Mouse (Mus musculus): ENCODE data around the gene Vezt.
A peak's percentile ranks its signal among the peaks of the same experiment; 100 is the strongest.

Vezt gene

DNA sequence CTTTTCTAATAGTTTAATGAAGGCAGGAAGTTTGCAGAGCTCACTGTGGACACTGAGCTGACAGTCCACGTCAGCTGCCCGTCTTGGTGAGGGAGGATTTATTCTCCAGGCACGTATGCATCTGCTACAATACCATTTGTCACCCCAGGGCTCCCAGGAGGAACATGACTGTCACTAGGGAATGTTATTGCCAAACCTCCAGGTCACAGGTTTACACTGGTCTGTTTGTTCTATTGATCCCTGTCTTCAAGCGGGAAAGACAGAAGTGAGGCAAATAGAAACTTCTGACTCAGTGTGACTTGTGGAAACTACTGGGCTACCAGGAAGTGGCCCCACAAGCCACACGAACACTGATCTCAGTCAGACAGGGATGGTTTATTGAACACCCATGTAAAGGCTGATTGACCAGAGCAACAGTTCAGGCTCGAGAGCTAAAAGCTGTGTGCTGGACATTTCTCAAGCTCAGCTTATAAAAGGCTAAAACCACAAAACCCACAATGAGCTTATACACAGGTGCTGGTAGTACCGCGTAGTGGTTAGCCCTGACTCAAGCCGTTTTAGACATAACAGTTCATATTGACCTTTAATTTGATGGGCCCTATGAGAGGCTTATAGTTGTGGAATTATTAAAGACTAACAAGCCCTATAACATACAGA, 89.6 kb downstream of the Vezt start:
- DNase-seq = no peak

DNA sequence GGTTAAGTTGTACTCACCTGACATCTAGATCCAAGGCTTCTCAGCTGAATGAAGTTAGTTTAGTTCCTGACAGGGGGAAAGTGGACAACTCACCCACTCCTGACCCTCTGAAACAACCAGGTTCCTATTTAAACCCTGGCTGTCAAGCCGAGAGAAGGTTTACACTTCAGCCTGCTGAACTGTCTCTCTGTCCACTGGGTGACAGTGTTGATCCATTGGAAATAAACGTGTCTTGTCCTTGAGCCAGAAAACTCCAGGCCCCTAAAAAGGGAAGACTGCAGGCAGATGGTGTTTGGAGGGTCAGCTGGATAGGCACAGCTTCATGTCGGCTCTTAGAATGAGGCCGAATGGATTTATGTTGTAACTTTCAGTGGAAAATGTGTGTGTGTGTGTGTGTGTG, 90.3 kb downstream of the Vezt start:
- DNase-seq = no peak

DNA sequence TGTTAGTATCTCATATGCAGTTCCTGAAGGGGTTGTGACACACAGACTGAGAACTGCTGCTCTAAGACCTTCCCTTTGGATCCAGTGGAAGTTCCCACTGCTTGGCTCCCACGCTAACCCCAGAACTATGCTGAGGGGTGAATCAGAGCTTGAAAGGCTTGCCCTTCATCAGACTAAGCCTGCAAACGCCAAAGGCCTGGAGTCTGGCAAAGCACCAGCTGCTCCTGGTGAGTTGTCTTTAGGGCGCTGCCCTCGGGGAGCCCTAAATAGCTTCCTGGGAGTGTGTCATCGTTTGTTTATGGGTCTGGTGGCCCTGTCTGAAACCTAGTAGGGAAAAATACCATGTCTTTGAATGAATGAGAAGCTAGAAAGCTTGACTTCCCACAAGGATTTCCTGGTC, 91.4 kb downstream of the Vezt start:
- no peak for DNase-seq

DNA sequence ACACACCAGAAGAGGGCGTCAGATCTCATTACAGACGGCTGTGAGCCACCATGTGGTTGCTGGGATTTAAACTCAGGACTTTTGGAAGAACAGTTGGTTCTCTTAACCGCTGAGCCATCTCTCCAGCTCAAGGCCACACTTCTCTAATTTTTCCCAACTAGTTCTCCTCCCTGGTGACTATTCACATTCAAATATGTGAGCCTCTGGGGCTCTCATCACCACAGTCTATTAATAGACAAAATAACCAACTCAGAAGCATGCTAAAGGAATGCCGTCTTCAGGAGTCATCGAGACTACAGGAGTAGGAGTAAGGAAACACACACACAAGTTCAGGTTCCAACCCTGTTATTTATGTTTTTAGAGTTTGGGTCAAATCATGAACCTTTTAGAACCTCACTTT, 95.3 kb downstream of the Vezt start:
- DNase-seq = no peak

DNA sequence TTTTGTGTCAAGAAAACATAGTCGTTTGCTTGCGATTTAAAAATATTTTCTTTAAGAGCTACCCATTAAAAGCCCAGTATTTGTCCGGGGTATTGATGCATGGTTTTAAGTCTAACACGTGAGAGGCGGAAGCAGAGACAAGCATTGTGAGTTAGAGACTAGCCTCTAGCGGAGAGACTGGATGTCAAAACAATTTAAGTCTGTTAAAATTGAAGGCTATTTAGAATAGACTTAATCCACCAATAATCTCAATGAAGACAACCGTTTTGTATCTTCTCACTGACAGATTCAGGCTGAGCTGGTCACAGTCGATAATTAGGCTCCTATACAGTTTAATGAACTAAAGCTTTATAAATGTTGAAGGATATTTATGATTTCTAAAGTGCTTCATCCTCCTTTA, 95.9 kb downstream of the Vezt start:
- DNase-seq = no peak

DNA sequence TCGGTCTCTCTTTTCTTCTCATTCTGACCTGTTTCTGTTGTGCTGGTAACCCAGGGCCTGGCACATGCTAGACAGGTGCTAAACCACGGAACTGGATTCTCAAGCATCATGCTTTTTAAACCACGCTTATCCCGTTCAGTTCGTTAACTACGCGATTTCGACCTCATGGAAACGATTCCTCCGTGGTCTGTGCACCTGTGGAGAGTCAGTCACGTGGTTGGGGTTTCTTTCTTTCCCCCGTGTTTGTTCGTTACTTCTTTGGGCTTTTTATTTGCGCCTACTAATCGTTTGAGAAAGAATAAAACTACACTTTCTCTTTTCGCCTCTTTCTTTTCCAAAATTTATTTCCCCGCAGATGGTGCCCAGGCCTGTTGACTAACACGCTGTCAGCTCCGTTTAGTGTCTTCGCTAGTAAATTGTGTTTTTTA, 96.8 kb downstream of the Vezt start:
- DNase-seq = no peak

DNA sequence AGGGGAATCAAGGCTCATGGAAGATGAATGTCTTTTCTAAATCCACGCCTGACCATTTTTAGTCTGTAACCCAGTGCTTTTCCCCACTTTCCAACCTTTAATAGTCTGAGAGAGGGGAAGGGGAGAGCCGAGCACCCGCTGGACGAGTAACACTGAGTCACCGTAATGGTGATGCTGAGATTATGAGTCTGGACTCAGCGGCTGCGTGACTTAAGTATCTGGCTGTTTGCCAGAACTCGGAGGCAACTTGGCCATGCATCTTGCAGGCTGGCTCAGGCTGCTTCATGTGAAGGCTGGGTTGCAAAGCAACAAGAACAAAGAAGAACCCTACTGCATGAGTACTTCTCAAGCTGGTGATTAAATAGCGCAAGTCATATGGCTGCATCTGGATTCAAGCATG, 101.6 kb downstream of the Vezt start:
- peak; percentile 13 for DNase-seq

DNA sequence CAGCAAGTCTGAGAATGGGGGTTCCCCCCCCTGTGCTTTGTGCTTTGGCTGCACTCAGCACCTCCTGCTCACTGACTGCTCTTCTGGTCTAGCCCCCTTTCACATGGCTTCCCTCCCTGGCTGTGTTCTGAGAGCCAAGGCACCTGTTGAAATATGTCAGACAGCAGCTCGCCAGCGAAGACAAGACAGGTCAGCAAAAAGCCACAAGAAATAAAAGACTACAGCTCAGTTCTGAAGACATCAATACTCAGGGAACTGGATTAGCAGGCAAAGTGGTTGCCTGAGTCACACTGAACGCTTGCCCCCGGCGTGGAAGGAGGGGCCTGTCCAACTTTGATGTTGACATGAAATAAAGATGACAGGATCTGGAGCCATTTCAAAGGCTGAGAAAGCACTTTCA, 102.8 kb downstream of the Vezt start:
- no peak for DNase-seq

DNA sequence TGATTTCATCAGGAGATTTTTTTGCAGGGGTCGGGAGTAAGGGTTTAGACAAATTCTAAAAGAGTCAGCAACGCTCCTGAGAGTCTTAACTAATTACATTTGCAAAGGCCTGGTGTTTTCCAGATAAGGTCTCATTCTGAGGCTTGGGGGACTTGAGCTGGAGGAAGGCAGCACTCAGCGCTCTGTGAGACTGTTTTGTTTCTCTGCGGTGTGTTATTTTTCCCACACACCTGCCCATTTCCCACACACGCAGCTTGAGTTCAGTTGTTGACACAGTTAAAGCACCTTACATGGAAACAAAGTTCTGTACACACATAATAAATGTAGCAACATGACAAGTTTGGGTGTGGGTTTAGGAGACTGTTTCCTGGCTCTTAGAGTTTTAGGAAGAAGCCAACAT, 103.6 kb downstream of the Vezt start:
- DNase-seq = no peak

DNA sequence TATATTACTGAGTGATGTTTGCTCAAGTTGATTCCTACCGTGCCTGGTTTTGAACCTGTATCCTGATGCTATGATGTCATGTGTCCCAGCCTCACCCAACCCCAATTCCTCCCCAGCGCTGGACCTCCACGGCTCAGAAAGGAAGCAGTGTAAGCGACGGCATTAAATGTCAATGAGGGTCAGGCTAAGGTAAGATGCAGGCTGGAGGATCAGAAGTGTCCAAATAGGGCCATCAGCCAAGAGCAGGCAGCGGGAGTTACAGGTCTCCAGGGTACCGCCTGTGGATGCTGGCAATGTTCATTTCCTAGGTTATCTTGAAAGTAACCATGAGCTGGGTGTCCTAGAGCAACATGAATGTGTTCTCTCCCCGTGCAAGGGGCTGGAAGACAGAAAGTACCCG, 104.2 kb downstream of the Vezt start:
- no peak for DNase-seq

DNA sequence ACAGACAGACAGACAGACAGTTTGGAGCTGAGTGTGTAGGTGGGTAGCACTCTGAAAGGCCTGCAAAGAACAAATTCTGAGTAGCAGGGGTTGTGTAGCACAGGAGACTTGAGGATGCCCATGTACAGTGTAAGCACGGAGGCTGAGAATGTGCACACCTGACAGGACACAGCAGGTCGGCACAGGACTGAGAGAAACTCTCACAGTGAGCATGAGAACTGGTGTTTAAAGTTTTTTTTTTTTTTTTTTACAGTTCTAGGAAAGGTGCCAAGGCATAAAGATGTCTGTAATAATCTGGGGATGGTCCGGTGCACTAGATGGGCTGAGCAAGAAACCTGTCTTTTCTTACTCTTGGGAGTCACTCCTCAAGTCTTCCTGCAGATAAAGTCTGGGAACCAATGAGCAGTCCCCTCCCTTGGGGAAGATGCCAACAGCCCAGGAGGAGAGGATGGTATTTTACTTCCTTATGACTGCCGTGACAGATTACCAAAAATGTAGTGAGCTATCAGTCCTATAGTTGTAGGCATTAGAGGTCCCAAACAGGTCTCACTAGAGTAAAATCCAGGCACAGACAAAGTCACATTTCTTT, 105.3 kb downstream of the Vezt start:
- DNase-seq = no peak

DNA sequence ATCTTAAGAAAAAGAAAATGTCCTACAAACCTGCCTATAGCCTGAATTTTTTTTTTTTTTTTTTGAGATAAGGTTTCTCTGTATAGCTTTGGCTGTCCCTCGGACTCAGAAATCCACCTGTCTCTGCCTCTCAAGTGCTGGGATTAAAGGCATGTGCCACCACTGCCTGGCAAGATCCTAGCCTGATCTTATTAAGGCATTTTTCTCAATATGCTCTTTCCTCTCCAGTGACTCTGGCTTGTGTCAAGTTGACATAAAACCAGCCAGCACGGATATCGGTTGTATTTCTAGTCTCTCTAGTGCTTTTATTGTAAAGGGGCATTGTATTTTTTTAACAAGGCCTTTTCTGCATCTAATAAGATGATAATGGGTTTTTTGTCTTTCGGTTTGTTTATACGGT, 111.0 kb downstream of the Vezt start:
- no peak for DNase-seq

DNA sequence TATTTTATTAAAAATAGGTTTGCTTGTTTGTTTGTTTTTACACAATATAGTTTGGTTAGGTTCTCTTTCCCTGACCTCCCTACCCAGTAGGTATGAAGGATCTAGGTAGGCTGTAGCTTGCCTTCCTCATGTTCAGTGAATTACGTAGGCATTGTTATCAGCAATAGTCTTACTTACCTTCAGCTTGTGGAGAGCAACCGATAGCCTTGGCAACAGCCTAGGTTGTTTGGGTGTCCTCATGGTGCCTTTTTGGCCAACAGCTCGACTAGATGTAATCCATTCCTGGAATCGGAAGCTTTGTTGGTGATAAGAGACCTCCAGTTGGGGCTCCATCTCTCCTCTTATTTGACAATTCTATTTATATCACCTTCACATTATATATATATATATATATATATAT, 114.5 kb downstream of the Vezt start:
- no peak for DNase-seq

DNA sequence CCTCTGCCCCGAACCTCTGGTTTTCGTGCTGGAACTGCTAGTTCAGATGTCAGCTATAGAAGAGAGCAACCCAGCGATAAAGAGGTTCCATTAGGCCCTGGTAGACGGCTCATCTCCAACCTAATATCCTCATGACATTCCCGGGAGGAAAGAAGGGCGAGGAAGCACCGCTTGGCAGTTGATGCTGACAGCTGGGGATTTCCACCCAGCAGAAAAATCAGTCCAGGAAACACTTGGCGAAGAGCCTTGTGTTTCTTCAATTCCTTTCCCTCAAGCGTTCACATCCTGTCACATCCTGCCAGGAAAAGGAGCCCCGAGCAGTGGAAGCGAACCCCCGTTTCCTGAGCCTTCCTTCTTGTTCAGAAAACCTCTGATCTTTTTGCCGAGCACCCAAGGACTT, 116.4 kb downstream of the Vezt start:
- DNase-seq = peak; percentile 13

DNA sequence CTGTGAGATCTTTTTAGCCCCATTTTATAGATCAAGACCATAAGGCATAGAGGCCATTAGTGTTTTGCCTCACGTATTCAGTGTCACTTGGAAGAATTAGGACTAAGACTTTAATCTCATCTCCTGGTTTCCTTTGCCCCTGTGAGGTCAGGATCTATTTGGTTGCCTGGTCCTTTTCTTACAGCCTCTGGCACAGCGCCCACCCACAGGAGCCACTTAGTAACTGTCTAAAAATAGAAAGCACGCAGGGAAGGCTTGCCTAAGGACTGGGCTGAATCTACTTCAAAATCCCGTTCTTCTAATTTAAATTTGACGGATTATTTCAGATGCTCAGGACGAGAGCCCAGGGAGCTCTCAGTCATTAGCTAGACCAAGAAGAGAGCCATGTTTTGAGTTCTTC, 116.9 kb downstream of the Vezt start:
- DNase-seq = peak; percentile 11

DNA sequence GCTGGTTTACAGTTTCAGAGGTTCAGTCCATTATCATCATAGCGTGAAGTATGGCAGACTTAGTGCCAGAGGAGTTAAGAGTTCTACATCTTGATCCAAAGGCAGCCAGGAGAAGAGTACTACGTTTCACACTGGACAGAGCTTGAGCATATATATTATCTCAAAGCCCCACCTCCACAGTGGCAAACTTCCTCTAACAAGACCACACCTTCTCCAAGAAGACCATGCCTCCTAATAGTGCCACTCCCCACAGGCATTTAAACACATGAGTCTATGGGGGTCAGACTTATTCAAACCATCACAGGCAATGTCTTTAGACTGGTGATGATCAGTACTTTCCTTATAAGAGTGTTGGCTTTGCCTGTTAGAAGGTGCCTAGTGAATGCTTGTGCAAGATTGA, 117.5 kb downstream of the Vezt start:
- no peak for DNase-seq

DNA sequence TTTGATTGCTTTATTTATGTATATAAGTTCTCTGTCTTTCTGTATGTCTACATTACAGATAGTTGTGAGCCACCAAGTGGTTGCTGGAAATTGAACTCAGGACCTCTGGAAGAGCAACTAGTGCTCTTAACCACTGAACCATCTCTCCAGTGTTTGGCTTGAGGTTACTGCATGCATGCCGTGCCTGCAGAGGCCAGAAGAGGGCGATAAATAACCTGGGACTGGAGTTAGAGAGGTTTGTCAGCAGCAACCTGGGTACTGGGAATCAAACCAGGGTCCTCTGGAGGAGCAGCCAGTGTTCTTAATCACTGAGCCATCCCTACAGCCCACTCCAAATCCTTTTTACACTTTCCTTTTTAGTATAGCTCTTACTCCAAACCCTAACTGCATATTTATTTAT, 118.8 kb downstream of the Vezt start:
- DNase-seq = no peak

DNA sequence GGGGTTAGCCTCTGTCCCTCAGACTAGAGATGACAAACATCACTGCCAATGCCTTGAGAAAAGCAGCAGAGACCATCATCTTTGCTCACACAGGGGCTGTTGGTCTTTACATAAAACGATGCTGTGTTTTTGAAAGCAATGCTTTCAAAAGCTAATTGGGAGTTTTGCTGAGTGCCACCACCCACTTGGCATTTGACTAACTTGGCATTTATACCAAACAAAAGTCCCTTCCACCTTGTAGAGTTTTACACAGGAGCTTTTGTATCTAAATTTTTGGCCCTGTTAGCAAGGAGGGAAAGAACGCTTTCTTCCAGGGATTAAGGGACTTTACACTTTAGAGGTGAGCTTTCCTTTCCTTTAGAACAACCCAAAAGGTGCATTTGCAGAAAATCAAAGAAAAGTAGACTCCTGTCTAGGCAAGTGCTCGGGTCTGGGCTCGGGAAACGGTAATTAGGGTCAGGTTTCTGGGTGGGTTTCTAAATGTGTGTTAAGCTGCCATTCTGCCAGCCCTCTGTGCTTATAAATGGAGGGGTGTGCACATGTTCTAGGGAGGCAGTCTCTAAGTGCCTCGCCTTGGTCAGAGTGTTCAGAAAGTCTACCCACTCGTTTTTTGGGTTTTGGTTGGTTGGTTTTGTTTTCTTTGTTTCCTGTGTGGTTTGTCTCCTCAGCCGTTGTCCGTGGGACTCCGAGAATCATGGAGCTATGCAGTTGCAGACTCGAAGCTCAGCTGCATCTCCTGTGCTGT, 119.9 kb downstream of the Vezt start:
- DNase-seq = no peak

DNA sequence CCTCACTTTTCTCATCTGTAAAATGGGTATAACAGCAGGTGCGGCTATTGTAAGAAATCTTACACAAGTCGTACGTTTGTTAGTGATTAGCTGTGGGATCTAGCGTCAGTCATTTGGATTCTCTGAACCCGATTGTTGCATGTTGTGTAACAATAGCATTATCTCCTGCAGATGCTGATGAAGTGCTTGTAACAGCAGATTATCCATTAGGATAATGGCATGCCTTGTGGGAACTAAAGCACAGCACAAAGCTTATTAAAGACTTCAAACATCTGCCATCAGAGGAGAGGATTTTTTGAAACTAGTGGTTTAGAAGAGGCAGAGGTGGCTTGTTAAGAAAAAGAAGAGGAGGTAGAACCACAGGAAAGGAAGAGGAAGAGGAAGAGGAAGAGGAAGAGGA, 122.1 kb downstream of the Vezt start:
- DNase-seq = no peak

DNA sequence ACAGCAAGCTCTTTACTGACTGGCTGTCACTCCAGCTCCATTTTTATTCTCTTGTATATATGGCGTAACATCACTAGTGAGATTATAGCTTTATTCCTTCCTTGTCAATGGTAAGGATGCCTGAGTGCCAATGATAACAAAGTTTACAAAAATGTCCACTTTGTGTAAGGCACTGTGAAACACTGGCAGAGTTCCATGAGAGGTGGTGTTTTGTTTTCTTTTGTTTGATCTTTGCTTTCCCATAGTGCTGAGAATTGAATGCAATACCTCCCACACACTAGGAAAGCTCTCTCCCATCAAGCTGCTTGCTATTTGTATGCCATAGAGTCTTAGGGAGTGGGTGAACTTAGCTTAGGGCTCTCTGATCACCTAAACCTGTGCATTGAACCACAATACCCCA, 122.7 kb downstream of the Vezt start:
- no peak for DNase-seq

DNA sequence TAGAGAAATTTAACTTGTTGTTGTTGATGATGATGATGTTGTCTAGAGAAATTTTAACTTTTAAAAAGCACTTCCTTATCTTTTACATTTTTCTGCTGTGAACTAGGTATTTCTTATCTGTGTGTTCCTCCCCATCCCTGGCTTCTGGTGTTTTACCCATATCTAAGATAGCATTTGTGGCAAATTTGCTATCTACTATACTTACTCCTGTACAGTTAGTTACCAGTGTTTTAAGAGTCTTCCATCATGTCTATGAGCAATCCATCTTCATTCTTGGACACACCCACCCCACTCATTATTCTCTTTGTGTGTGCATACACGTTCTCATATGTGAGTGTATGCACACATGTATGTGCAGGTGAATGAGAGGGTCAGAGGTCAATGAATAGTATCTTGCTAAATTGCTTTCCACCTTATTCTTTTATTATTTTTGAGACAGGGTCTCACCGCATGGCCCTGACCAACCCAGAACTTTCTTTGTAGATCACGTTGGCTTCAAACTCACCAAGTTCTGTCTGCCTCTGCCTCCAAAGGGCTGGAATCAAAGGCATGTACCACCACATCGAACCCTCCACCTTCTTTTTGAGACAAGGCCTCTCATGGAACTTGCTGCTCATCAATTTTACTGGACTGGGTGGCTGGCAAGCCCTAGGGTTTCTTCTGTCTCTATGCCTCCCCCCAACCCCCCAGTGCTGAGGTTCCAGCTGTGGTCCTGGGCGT, 123.3 kb downstream of the Vezt start:
- DNase-seq = no peak

DNA sequence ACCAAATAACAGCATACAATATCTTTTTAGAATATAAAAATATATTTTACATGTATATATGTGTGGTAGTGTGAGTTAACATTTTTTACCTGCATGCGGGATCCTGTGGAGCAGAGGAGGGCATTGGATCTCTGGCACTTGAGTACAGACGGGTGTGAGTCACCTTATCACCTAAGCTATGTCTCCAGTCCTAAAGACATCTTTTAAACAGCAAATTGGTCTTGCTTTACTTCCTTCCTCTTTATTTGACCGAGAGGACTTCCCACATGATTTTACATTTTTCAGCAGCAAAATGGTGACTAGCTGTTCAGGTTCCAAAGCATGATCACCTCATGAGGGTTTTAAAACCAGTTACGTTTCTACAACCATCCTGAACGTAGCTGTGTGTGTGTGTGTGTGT, 124.3 kb downstream of the Vezt start:
- no peak for DNase-seq

DNA sequence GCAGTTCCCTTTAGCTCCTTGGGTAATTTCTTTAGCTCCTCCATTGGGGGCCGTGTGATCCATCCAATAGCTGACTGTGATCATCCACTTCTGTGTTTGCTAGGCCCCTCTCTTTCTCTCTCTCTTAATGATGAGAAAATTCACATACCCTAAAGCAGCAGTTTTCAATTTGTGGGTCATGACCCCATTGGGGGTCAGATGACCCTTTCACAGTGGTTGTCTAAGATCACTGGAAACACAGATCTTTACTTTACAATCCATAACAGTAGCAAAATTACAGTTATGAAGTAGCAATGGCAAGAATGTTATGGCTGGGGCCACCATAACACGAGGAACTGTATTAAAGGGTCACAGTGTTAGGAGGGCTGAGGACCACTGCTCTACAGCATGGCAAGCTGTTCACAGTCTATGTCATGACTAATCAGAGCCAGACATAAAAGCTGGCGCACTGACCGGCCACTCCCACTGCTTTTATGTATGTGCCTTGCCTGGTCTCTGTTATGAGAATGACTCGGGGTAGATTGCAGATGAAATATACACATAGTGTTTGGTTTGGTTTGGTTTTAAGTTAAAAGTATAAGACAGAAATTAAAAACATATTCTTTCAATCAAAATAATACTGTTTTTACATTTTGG, 125.7 kb downstream of the Vezt start:
- DNase-seq = no peak

Data from right cerebral cortex, postnatal 4 days (tissue).